Mouse (Mus musculus) mouse trophoblast stem cell (cell line): Measurements from ENCODE around the gene Lfng.

Source experiments
- in situ Hi-C, 2 experiments: fragments of 300-500 bp; cut with MseI, MboI; formaldehyde crosslinking; loops; 2 replicates in 1 of 2; 3 replicates in 1 of 2; pipeline ENCODE4 v1.15.1; 2025

Gene Lfng

DNA sequence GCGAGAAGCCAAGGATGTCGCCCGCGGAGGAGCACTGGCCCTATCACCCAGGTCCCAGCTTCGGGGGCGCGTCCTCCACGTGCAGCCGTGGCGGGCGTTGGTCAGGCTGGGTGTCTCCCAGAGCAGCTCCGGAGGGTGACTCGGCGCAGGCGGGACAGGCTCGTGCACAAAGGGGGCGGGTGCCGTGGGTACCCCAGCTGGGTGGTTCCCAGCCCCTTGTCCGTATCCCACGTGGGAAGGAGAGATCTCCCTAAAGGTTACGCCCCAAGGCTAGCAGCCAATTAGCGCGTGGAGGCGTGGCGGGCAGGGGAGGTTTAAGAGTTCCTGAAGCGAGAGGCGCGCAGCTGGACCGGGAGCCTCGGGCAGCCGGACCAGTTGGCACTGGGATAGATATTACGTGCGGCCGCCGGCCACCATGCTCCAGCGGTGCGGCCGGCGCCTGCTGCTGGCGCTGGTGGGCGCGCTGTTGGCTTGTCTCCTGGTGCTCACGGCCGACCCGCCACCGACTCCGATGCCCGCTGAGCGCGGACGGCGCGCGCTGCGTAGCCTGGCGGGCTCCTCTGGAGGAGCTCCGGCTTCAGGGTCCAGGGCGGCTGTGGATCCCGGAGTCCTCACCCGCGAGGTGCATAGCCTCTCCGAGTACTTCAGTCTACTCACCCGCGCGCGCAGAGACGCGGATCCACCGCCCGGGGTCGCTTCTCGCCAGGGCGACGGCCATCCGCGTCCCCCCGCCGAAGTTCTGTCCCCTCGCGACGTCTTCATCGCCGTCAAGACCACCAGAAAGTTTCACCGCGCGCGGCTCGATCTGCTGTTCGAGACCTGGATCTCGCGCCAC is at the start of gene Lfng:
Lfng (plus strand) TSS at position 320 of the 835 bp plus-strand sequence.
- in situ Hi-C loops: no loop called here

GRCm38 (mm10) chr5:140562601-140563000 is 44.5 kb upstream of the Lfng start:
- in situ Hi-C loops: no loop called here

DNA sequence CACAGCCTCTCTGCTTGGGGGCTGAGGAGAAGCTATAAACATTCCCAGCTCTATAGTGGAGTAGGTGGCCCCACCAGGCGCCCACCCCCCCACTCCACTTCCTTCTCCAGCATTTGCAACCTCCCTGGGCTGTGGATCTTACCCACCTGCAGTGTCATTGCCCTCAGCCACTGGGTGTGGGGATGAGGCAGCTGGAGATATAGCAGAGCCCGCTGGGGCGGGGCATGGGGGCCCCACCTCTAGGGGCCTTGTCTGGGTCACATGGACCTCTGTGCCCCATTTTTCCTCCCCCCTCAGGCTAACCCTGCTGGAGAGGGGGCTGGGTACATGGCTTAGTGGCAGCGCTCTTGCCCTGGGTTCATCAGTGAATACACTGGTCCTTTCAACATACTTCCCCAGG is 42.2 kb upstream of the Lfng start, which contains the start of gene Grifin:
Grifin (minus strand) TSS at position 176 of the 400 bp plus-strand sequence.
- in situ Hi-C loops: no loop called here

DNA sequence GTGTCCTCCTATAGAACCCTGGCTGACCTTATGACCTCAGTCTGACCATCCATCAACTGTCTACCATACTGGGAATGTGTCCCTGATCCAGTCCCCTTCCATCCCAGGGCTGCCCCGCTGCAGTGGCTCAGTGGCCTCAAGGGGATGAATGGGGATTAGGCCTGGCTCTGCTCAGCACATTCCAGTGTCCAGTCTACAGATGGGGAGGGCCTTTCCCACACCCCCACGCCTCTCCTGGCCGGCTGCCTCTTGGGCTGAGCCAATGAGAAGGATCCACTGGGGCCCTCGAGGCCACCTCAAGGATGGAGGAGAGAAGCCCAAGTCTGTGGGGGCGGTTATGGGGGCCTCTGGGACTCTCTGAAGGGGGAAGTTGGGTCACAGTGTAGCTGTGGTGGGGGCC is 41.7 kb upstream of the Lfng start:
- in situ Hi-C loops: no loop called here

DNA sequence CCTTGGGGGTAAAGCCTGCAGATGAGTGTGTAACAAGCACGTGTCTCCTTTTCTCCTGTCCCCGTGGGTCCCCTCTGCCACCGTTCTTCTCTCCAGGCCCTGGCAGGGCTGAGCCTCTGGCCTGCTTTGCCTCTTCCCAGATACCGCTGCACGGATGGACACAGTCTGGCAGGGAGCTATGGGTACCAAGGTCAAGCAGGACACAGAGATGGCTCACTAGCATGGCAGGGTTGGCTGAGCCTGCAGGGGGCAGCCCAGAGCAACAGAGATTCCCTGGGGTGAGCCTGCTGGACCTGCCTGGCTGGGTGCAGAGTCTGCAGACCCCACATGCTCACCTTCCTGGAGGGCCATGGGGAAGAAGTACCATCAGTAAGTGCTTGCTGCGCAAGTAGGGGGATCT is 41.3 kb upstream of the Lfng start:
- in situ Hi-C loops: no loop called here

- in situ Hi-C loops: no loop called here
These were observed 40.8 kb upstream of the Lfng start for GRCm38 (mm10) chr5:140566271-140566670.

DNA sequence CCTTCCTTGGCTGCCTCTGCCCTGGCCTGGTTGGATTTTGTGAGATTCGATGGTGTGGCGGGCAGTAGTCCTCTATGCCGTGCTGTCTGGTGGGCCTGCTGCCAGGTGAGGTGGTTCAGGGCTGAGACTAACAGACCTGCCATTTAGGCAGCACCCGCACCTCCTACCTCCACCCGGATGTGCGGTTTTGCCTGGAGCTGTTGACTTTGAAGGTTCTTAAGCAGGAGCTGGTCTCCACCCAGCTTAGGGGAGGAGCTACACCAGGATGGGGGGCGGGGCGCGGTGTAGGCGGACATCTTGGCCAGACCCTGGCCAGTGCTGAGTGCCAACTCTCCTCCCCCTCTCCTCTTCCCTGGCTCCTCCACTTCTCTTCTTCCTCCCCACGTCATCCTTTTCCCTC is 39.8 kb upstream of the Lfng start:
- in situ Hi-C loops: no loop called here

- in situ Hi-C loops: no loop called here
These were observed 39.4 kb upstream of the Lfng start for GRCm38 (mm10) chr5:140567751-140568150.

- in situ Hi-C loops: no loop called here
These were observed 38.7 kb upstream of the Lfng start for GRCm38 (mm10) chr5:140568321-140568970.

DNA sequence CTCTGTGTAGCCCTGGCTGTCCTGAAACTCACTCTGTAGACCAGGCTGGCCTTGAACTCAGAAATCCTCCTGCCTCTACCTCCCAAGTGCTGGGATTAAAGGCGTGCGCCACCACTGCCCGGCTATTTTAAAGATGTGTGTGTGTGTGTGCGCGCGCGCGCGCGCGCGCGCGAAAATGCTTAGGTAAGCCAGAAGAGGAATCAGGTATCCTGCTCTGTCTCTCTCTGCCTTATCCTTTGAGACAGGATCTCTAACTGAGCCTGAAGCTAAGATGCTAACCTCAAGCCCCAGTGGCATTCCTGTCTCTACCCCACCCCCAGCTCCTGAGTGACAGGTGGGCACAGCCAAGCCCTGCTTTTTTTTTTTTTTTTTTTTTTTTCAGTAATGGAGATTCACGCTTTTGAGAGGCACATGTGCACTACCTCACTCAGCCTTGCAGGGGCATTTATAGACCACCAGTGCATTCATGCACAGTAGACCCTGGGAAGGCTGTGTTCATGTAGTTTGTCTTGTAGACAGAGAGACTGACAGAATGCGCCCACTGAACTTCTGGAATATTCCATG is 38.0 kb upstream of the Lfng start:
- in situ Hi-C loops: no loop called here

DNA sequence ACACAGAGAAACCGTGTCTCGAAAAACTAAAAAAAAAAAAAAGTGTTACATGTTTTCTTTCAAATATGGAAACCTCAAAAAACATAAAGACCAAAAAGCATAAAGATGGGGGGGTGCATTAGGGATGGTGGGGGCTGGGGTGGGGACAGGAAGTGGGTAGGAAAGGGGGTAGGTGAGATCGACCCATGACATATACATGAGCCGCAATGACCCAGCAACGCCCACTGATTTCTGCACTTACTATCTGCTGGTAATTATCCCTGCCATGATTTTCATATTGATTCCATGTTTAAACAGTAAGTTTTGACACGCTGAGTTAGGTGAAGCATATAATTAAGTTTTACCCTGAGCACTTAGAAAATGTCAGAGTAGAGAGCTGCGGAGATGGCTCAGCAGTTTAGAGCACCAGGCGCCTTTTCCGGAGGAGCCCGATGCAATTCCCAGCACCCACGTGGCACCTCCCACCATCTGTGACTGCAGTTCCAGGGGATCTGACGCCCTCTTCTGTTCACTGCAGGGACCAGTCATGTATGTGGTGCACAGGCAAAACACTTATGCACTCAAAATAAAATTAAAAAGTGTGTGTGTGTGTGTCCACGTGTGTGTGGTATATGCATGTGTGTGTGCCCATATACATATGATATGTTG is 36.8 kb upstream of the Lfng start:
- in situ Hi-C loops: no loop called here

DNA sequence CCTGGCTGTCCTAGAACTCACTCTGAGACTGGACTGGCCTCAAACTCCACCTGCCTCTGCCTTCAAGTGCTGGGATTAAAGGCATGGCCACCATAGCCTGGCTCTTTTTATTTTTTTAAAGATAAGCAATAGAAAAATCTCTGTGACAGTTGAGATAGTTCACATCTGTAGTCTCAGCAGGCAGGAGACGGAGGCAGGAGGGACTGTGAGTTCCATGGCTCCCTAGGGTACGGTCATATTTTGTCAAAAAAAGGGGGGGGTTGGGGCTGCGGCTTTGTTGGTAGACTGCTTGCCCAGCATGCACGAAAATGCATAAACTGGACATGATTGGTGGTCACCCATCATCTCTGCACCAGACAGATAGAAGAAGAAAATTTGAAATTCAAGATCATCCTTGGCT is 35.9 kb upstream of the Lfng start:
- in situ Hi-C loops: no loop called here

DNA sequence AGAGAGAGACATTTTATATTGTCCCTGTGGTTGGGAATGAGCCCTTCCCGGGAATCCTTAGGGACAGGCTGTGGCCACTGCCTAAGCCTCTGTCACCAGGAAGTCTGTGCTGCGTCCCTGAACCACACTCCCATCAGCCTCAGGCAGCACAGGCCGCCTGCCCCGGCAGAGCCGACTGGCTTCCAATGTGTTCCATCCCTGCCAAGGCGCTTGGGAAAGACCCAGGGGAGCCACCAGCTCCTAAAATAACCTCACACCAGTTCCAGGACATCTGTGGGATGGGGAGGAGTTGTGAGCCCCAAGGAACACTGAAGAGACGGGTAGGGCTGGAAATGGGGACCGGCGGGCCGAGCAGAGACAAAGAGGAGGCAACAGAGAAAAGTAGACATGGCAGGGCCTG is 35.4 kb upstream of the Lfng start:
- in situ Hi-C loops: no loop called here

- in situ Hi-C loops: no loop called here
These were observed 34.5 kb upstream of the Lfng start for GRCm38 (mm10) chr5:140572611-140573010.

DNA sequence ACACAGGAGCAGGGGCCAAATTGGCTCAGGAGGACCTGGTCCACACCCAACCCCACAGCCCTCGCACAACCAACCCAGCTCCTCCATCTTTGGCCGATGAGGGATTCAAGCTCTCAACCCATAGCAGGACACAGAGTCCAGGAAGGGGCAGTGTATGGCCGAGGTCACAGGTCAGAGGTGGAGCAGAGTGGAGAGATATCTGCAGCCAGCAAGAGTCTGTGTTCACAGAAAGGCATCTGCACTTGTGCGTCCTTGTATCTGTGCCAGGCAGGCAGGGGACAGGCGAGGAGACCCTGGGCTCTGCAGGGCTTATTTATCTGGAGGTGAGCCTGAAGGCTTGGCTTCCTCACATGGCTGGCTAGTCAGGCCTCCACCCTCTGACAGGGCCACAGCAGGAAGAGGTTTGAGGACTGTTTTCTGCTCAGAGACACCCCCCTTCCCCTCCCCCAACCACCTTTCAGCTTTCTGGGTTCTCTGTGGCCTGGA is 31.7 kb upstream of the Lfng start:
- in situ Hi-C loops: loop anchor here in 1 of 2 experiments (5.0 kb wide), 1 partner anchor 42 kb away; no protein-coding TSS in a partner anchor

DNA sequence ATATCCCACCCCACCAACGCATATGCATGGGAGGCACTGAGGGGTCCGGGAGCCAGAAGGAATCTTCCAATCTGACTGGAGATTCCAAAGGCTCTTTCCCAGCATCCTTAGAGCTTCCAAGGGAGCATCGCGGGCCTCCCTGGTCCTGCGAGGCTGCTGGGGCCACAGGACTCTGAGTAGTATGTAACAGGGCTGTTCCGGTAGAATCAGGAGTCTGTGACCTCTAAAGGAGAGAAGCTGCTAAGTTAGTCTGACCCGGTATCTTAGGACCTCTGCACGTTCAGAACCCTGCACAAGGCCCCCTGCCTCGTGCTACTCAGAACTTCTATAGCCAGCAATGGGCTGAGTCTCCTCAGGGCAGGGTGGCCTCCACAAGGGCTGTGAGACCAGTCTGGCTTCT is 27.9 kb upstream of the Lfng start:
- in situ Hi-C loops: loop anchor here in 1 of 2 experiments (5.0 kb wide), 1 partner anchor 38 kb away; no protein-coding TSS in a partner anchor

DNA sequence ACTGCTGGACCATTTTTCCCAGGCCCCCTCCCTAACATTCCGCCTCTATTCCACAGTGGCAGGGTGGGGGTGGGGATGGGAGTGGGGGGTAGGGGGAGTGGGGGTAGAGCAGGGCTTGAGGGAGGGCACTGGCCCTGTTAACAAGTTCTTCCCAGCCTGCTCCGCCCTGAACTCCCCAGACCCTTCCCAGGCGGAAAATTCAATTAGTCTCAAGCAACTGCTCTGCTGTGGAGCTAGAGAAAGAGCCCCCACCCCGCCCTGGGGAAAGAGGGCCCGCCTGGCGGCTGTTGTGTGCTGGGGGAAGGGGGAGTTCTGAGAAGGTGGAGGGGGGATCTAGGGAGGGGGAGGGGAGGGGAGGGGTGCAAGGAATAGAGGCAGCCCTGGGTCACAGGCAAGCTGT is 27.3 kb upstream of the Lfng start:
- in situ Hi-C loops: loop anchor here in 1 of 2 experiments (5.0 kb wide), 1 partner anchor 38 kb away; no protein-coding TSS in a partner anchor

GRCm38 (mm10) chr5:140581569-140581968 is 25.6 kb upstream of the Lfng start:
- in situ Hi-C loops: no loop called here

DNA sequence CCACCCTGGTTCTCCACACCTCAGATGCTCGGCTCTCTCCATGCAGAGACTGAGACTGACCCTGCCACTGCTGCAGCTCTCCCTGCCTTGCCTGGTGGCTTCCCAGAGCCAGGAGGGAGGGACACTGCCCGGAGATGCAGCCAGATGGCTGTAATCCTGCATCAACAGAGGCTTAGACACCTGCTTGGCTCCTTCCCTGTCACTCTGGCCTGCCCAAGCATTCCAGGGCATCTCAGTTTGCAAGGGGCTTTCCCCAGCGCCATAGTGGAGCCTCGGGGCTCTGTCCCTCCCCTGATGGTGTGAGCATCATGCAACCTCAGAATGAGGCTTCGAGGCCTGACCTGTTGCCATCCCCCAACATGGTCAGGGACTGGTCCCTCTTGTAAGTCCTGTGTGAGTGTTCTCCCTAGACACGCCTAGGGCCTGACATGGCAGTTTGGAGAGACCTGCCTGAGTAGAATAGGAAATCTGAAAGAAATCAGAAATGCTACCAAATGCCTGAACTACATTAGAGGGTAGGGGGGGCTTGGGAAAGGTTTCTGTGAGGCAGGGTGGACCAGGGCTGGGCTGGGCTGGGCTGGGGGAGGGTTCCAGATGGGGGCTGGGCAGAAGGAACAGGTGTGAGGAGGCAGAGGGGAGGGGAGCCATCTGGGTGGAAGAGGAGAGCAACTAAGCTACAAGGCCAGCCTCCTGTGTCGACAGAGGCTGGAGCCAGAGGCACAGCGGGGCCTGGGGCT is 24.0 kb upstream of the Lfng start:
- in situ Hi-C loops: no loop called here

- in situ Hi-C loops: no loop called here
These were observed 23.3 kb upstream of the Lfng start for GRCm38 (mm10) chr5:140583732-140584368.
